Mouse (Mus musculus) neural tube, embryonic 11.5 days (tissue): Measurements from ENCODE around the gene Tulp4. TPM values are rescaled to one million over a fixed set of nuclear protein-coding genes. Genes with fewer than 3 reads are reported as not detected.
"Not testable (repeated sequence)": the region's sequence is repeated elsewhere in the genome, so short reads cannot be mapped to it uniquely, and the experiment has no call there.

ENCODE experiments used
- ATAC-seq: fragments of 200-750 bp; cut with Nextera tagmentation; 2 replicates; pipeline ENCODE4 v1.8.0; 2017; ENCODE audit warnings: moderate number of reproducible peaks, mild to moderate bottlenecking, moderate TSS enrichment, moderate library complexity; ENCODE audit not compliant: insufficient read depth, low FRiP score, low TSS enrichment
- DNase-seq: peaks from one replicate; pipeline ENCODE4 v3.0.0-alpha.2; 2015; ENCODE audit warnings: low spot score
- H3K27ac ChIP-seq: fragments of 300-500 bp; sonication (generic); 2 replicates; pipeline ENCODE4 v1.5.1; 2014; ENCODE audit warnings: low read depth, mild to moderate bottlenecking, low read length
- H3K27me3 ChIP-seq: fragments of 300-500 bp; sonication (generic); 2 replicates; pipeline ENCODE4 v1.6.1; 2014; ENCODE audit warnings: mild to moderate bottlenecking, low read length, mixed read lengths; ENCODE audit not compliant: control insufficient read depth, insufficient read depth
- H3K36me3 ChIP-seq: fragments of 300-500 bp; sonication (generic); 2 replicates; pipeline ENCODE4 v1.6.1; 2014; ENCODE audit warnings: mild to moderate bottlenecking, low read length, moderate library complexity, mixed read lengths; ENCODE audit not compliant: control insufficient read depth, insufficient read depth
- H3K4me1 ChIP-seq: fragments of 300-500 bp; sonication (generic); 2 replicates; pipeline ENCODE4 v1.6.1; 2014; ENCODE audit warnings: low read length, mixed read lengths; ENCODE audit not compliant: control insufficient read depth, insufficient read depth
- H3K4me2 ChIP-seq: fragments of 300-500 bp; sonication (generic); 2 replicates; pipeline ENCODE4 v1.6.1; 2014; ENCODE audit warnings: low read depth, mild to moderate bottlenecking, moderate library complexity
- H3K4me3 ChIP-seq: fragments of 300-500 bp; sonication (generic); 2 replicates; pipeline ENCODE4 v1.5.1; 2014; ENCODE audit warnings: low read depth, low read length
- H3K9ac ChIP-seq: fragments of 300-500 bp; sonication (generic); 2 replicates; pipeline ENCODE4 v1.6.1; 2014; ENCODE audit warnings: mild to moderate bottlenecking, low read length
- H3K9me3 ChIP-seq: fragments of 300-500 bp; sonication (generic); 2 replicates; pipeline ENCODE4 v1.6.1; 2016; ENCODE audit warnings: low read length; ENCODE audit not compliant: control insufficient read depth
- WGBS: fragments of 180-500 bp; shearing (Covaris S2); extraction: QIAGEN DNeasy Blood & Tissue Kit; methylation state at CpG from one replicate; pipeline ENCODE4 v1.1.7; 2014; 5-methylcytosine and 5-hydroxymethylcytosine counted together
- polyA plus RNA-seq: library from polyadenylated mRNA; unstranded; fragments of >200 nt; fragmentation: Nextera tagmentation; extraction: Ambion mirVana; gene quantifications from 2 replicates; pipeline ENCODE4 v1.2.1, GENCODE M21; 2014

Gene Tulp4
- polyA plus RNA-seq, 1 experiment from 2014 or later = 122 TPM

GRCm38 (mm10) chr17:6256400-6257069 is 150.3 kb downstream of the Tulp4 start, which contains the start of gene Tmem181a:
Tmem181a (plus strand) TSS chr17:6256860.
- not testable (repeated sequence) for H3K27me3 ChIP-seq, H3K27ac ChIP-seq, H3K4me1 ChIP-seq, DNase-seq, H3K9ac ChIP-seq, H3K9me3 ChIP-seq, H3K36me3 ChIP-seq
- 0 out of 2 replicates have a peak within 1 kb of the TSS, but pooled peaks have one; percentile 8 for H3K4me3 ChIP-seq
- no CpG with 5 or more reads among the region's 51 CpGs for WGBS
- 0 out of 2 replicates have a peak within 1 kb of the TSS, but pooled peaks have one; percentile 28 for H3K4me2 ChIP-seq
- peak; percentile 55 for ATAC-seq

- DNase-seq = not testable (repeated sequence)
- 2% methylated on average over 8 of the region's 20 CpGs for WGBS
- 0 out of 2 replicates have a peak overlapping the region, but pooled peaks have one; percentile 8 for H3K4me3 ChIP-seq
These were observed 150.8 kb downstream of the Tulp4 start for GRCm38 (mm10) chr17:6257070-6257456.

GRCm38 (mm10) chr17:6269876-6270831 is 163.9 kb downstream of the Tulp4 start:
- not testable (repeated sequence) for H3K27me3 ChIP-seq, H3K9me3 ChIP-seq, H3K27ac ChIP-seq, H3K36me3 ChIP-seq, H3K4me1 ChIP-seq
- H3K9ac ChIP-seq = peak overlapping the region; percentile 52
- WGBS = 2% methylated on average over 48 of the region's 84 CpGs
- ATAC-seq (peak; percentile 90), DNase-seq (peak; percentile 46)
- H3K4me3 ChIP-seq = peak overlapping the region; percentile 51
- peak overlapping the region; percentile 53 for H3K4me2 ChIP-seq

More at GRCm38 (mm10) chr17:6257070-6257456, 150.8 kb downstream of the Tulp4 start:
- H3K9ac ChIP-seq, H3K27me3 ChIP-seq, H3K9me3 ChIP-seq, H3K36me3 ChIP-seq, H3K4me1 ChIP-seq, ATAC-seq, H3K27ac ChIP-seq: not testable (repeated sequence)
- H3K4me2 ChIP-seq = 0 out of 2 replicates have a peak overlapping the region, but pooled peaks have one; percentile 28

- not testable (repeated sequence) for DNase-seq, H3K4me1 ChIP-seq, H3K9me3 ChIP-seq, H3K27me3 ChIP-seq, H3K36me3 ChIP-seq, H3K27ac ChIP-seq
- peak overlapping the region; percentile 51 for H3K4me3 ChIP-seq
- peak overlapping the region; percentile 53 for H3K4me2 ChIP-seq
- ATAC-seq = 0 out of 2 replicates have a peak, but pooled peaks have one; percentile 9
- peak overlapping the region; percentile 52 for H3K9ac ChIP-seq
- 0% methylated on average over 22 of the region's 25 CpGs for WGBS
These were observed 164.6 kb downstream of the Tulp4 start for GRCm38 (mm10) chr17:6270840-6271239.

GRCm38 (mm10) chr17:6271970-6272369 is 165.7 kb downstream of the Tulp4 start:
- not testable (repeated sequence) for H3K36me3 ChIP-seq, H3K27me3 ChIP-seq, H3K4me1 ChIP-seq, H3K4me3 ChIP-seq, H3K27ac ChIP-seq, H3K4me2 ChIP-seq, H3K9ac ChIP-seq, H3K9me3 ChIP-seq, ATAC-seq, DNase-seq
- 87% methylated on average over 6 of the region's 6 CpGs for WGBS

DNA sequence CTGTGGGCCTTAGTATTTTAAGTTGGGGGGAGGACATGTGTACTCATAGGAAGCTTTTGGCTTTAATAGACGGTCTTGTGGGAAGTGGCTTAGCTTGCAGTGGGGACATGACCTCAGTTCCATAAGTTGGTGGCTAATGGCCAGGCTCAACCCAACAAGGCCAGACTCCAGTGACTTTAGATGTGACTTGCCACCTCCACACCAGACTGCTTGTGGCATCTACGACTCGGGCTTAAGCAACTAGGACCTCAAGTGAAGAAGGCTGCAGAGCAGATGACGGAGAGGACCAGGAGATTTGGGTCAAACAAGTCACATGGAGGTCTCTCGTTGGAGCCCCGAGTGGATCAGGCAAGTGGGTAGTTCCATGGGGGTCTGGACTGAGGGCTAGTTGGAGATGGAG is 168.5 kb downstream of the Tulp4 start:
- not testable (repeated sequence) for H3K9ac ChIP-seq, H3K9me3 ChIP-seq, H3K36me3 ChIP-seq, H3K4me1 ChIP-seq, DNase-seq, H3K4me3 ChIP-seq, H3K27me3 ChIP-seq, H3K27ac ChIP-seq, H3K4me2 ChIP-seq, ATAC-seq
- WGBS = 95% methylated on average over 4 of the region's 6 CpGs

DNA sequence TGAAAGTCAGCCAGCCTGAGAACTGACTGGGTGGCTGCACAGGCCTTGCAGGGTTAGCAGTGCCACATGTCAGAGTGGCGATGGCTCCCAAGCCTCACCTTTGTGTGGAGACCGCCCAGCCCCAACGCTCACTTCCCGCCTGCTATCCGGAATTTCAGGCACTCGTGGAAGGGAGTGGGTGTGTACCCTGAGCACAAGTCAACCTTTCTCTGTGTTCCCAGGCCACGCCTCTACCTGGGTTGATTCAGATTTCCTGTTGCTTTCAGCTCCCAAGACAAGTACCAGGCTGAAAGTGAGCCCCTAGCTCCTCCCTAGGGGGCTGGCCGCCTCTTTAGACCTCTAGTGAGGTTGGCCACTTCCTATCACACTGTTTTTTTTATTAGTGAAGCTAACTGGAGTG is 173.0 kb downstream of the Tulp4 start:
- not testable (repeated sequence) for DNase-seq, H3K36me3 ChIP-seq, H3K9me3 ChIP-seq, ATAC-seq, H3K9ac ChIP-seq, H3K4me1 ChIP-seq, H3K27ac ChIP-seq, H3K4me3 ChIP-seq, H3K27me3 ChIP-seq, H3K4me2 ChIP-seq
- 72% methylated on average over 8 of the region's 8 CpGs for WGBS

DNA sequence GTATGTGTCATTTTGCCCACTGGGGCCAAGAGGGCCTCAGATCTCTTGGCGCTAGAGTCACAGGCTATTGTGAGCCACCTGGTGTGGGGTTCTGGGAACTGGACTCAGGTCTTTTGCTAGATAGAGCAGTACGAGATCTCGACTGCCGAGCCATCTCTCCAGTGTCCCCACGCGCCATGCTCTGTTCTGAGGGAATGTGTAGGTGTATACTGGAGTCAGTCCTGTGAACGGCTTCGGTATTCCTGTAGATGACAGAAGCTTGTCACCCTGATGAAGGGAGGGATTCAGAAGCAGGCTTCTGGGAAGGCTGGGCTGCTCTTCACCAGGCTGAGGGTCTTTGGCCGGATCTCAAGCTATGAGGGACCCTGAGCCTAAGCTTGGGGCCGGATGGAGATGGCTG is 173.5 kb downstream of the Tulp4 start:
- WGBS = 93% methylated on average over 7 of the region's 10 CpGs
- H3K9me3 ChIP-seq, H3K4me2 ChIP-seq, ATAC-seq, H3K36me3 ChIP-seq, H3K27ac ChIP-seq, H3K27me3 ChIP-seq, H3K4me1 ChIP-seq, H3K4me3 ChIP-seq, H3K9ac ChIP-seq, DNase-seq: not testable (repeated sequence)
